Mouse (Mus musculus): ENCODE measurements around the gene Csn1s2a. TPM values are rescaled to one million over a fixed set of nuclear protein-coding genes. Genes with fewer than 3 reads are reported as not detected.
"Not testable (repeated sequence)": the region's sequence is repeated elsewhere in the genome, so short reads cannot be mapped to it uniquely, and the experiment has no call there.

The Csn1s2a gene
- not detected in 2 replicates for polyA plus RNA-seq (2015; fragmentation: Nextera tagmentation; extraction: Ambion mirVana)

- no peak within 1 kb of the TSS for H3K27ac ChIP-seq (replicated peaks)
- no peaks in the 10 kb centered on the region for H3K9me3 ChIP-seq
- no peak within 1 kb of the TSS for H3K9ac ChIP-seq
- no peaks in the 10 kb centered on the region for H3K4me1 ChIP-seq (replicated peaks)
- WGBS = 78% methylated on average over 1 of the region's 1 CpGs
- H3K36me3 ChIP-seq = no peaks in the 10 kb centered on the region
- no peak within 1 kb of the TSS for H3K4me3 ChIP-seq
- H3K27me3 ChIP-seq = no peaks in the 10 kb centered on the region
- no peak within 1 kb of the TSS for H3K4me2 ChIP-seq
- no peak for ATAC-seq (ENCODE audit: low read depth)
Observed at GRCm38 (mm10) chr5:87774267-87774666, at the start of gene Csn1s2a. Csn1s2a (plus strand) TSS chr5:87774567.

- no peak overlapping the region for H3K4me3 ChIP-seq
Observed at GRCm38 (mm10) chr5:87734821-87735220, 39.5 kb upstream of the Csn1s2a start.

GRCm38 (mm10) chr5:87753471-87753870 is 20.9 kb upstream of the Csn1s2a start:
- H3K27ac ChIP-seq (replicated peaks) = no peak overlapping the region
- H3K9ac ChIP-seq = no peak overlapping the region
- H3K27me3 ChIP-seq = no peaks in the 10 kb centered on the region
- H3K4me3 ChIP-seq = no peak overlapping the region
- H3K9me3 ChIP-seq = no peaks in the 10 kb centered on the region
- 89% methylated on average over 1 of the region's 1 CpGs for WGBS
- no peaks in the 10 kb centered on the region for H3K4me1 ChIP-seq (replicated peaks)
- no peak for ATAC-seq (ENCODE audit: low read depth)
- no peaks in the 10 kb centered on the region for H3K36me3 ChIP-seq
- no peak overlapping the region for H3K4me2 ChIP-seq

More at GRCm38 (mm10) chr5:87734821-87735220, 39.5 kb upstream of the Csn1s2a start:
- H3K9me3 ChIP-seq = no peaks in the 10 kb centered on the region
- no peak overlapping the region for H3K27ac ChIP-seq (replicated peaks)
- no peak for ATAC-seq (ENCODE audit: low read depth)
- H3K4me1 ChIP-seq (replicated peaks) = no peaks in the 10 kb centered on the region
- H3K9ac ChIP-seq = no peak overlapping the region
- H3K27me3 ChIP-seq = no peaks in the 10 kb centered on the region
- H3K36me3 ChIP-seq = no peaks in the 10 kb centered on the region
- H3K4me2 ChIP-seq = no peak overlapping the region

- Histone ChIP-seq H3K27ac (replicated peaks) (no peak overlapping the region), H3K4me3 (no peak overlapping the region), H3K9me3 (no peaks in the 10 kb centered on the region), H3K9ac (no peak overlapping the region), H3K4me1 (replicated peaks) (no peaks in the 10 kb centered on the region), H3K27me3 (no peaks in the 10 kb centered on the region), H3K36me3 (no peaks in the 10 kb centered on the region), H3K4me2 (no peak overlapping the region)
- 93% methylated on average over 3 of the region's 3 CpGs for WGBS
- no peak for ATAC-seq (ENCODE audit: low read depth)
Observed at GRCm38 (mm10) chr5:87764546-87764945, 9.8 kb upstream of the Csn1s2a start.

GRCm38 (mm10) chr5:87772151-87772550 is 2.2 kb upstream of the Csn1s2a start:
- not testable (repeated sequence) for H3K4me1 ChIP-seq (replicated peaks); H3K36me3 ChIP-seq; ATAC-seq (ENCODE audit: low read depth); H3K4me3 ChIP-seq; H3K27me3 ChIP-seq; H3K4me2 ChIP-seq; H3K9ac ChIP-seq; H3K27ac ChIP-seq (replicated peaks); H3K9me3 ChIP-seq
- 31% methylated on average over 2 of the region's 2 CpGs for WGBS

- H3K9me3 ChIP-seq = no peaks in the 10 kb centered on the region
- ATAC-seq (ENCODE audit: low read depth) = no peak
- H3K27ac ChIP-seq (replicated peaks) = no peak overlapping the region
- H3K9ac ChIP-seq = no peak overlapping the region
- no peaks in the 10 kb centered on the region for H3K27me3 ChIP-seq
- no peak overlapping the region for H3K4me3 ChIP-seq
- 64% methylated on average over 4 of the region's 4 CpGs for WGBS
- no peak overlapping the region for H3K4me2 ChIP-seq
- no peaks in the 10 kb centered on the region for H3K36me3 ChIP-seq
- no peaks in the 10 kb centered on the region for H3K4me1 ChIP-seq (replicated peaks)
Observed at GRCm38 (mm10) chr5:87782731-87783130, 8.4 kb downstream of the Csn1s2a start.

GRCm38 (mm10) chr5:87807782-87808181 is 33.4 kb downstream of the Csn1s2a start, which contains the start of gene Csn1s2b:
Csn1s2b (plus strand) TSS chr5:87808082.
- Histone ChIP-seq H3K4me1 (replicated peaks) (no peaks in the 10 kb centered on the region), H3K9me3 (no peaks in the 10 kb centered on the region), H3K27me3 (no peaks in the 10 kb centered on the region), H3K36me3 (no peaks in the 10 kb centered on the region), H3K27ac (replicated peaks) (no peak within 1 kb of the TSS), H3K4me3 (no peak within 1 kb of the TSS), H3K9ac (no peak within 1 kb of the TSS), H3K4me2 (no peak within 1 kb of the TSS)
- 77% methylated on average over 2 of the region's 2 CpGs for WGBS
- ATAC-seq (ENCODE audit: low read depth) = no peak

GRCm38 (mm10) chr5:87809253-87809652 is 34.9 kb downstream of the Csn1s2a start:
- no peak for ATAC-seq (ENCODE audit: low read depth)
- no peak overlapping the region for H3K9ac ChIP-seq
- WGBS = 71% methylated on average over 2 of the region's 2 CpGs
- no peaks in the 10 kb centered on the region for H3K9me3 ChIP-seq
- no peaks in the 10 kb centered on the region for H3K36me3 ChIP-seq
- no peaks in the 10 kb centered on the region for H3K27me3 ChIP-seq
- H3K4me1 ChIP-seq (replicated peaks) = no peaks in the 10 kb centered on the region
- no peak overlapping the region for H3K4me2 ChIP-seq
- H3K27ac ChIP-seq (replicated peaks) = no peak overlapping the region
- no peak overlapping the region for H3K4me3 ChIP-seq

- H3K9me3 ChIP-seq = no peaks in the 10 kb centered on the region
- 76% methylated on average over 1 of the region's 1 CpGs for WGBS
- no peak within 1 kb of the TSS for H3K27ac ChIP-seq (replicated peaks)
- no peaks in the 10 kb centered on the region for H3K4me1 ChIP-seq (replicated peaks)
- H3K27me3 ChIP-seq = no peaks in the 10 kb centered on the region
- no peaks in the 10 kb centered on the region for H3K36me3 ChIP-seq
- no peak within 1 kb of the TSS for H3K4me3 ChIP-seq
- H3K4me2 ChIP-seq = no peak within 1 kb of the TSS
- ATAC-seq (ENCODE audit: low read depth) = no peak
- no peak within 1 kb of the TSS for H3K9ac ChIP-seq
Observed at GRCm38 (mm10) chr5:87825386-87825785, 51.0 kb downstream of the Csn1s2a start, which contains the start of gene Prr27. Prr27 (plus strand) TSS chr5:87825686.

Other genes with a start within 250 kb of the Csn1s2a start
- gene Sult1b1, start 236.4 kb upstream of the Csn1s2a start, polyA plus RNA-seq (2015; fragmentation: Nextera tagmentation; extraction: Ambion mirVana) = not detected in 2 replicates
- not detected in 2 replicates for gene Sult1d1, start 205.5 kb upstream of the Csn1s2a start, polyA plus RNA-seq (2015; fragmentation: Nextera tagmentation; extraction: Ambion mirVana)
- gene Sult1e1, start 183.0 kb upstream of the Csn1s2a start, polyA plus RNA-seq (2015; fragmentation: Nextera tagmentation; extraction: Ambion mirVana) = not detected in 2 replicates
- gene Csn1s1, start 108.4 kb upstream of the Csn1s2a start, polyA plus RNA-seq (2015; fragmentation: Nextera tagmentation; extraction: Ambion mirVana) = not detected in 2 replicates
- gene Csn2, start 74.9 kb upstream of the Csn1s2a start, polyA plus RNA-seq (2015; fragmentation: Nextera tagmentation; extraction: Ambion mirVana) = not detected in 2 replicates
- not detected in 2 replicates for gene Csn1s2b, start 33.5 kb downstream of the Csn1s2a start, polyA plus RNA-seq (2015; fragmentation: Nextera tagmentation; extraction: Ambion mirVana)
- gene Prr27, start 51.1 kb downstream of the Csn1s2a start, polyA plus RNA-seq (2015; fragmentation: Nextera tagmentation; extraction: Ambion mirVana) = not detected in 2 replicates
- not detected in 2 replicates for gene Odam, start 110.5 kb downstream of the Csn1s2a start, polyA plus RNA-seq (2015; fragmentation: Nextera tagmentation; extraction: Ambion mirVana)
- gene Csn3, start 151.0 kb downstream of the Csn1s2a start, polyA plus RNA-seq (2015; fragmentation: Nextera tagmentation; extraction: Ambion mirVana) = 0.41 TPM in 1 of 2 replicates, not detected in the other
- gene 2310003L06Rik, start 194.9 kb downstream of the Csn1s2a start, polyA plus RNA-seq (2015; fragmentation: Nextera tagmentation; extraction: Ambion mirVana) = not detected in 2 replicates
- not detected in 2 replicates for gene Gm28434, start 194.9 kb downstream of the Csn1s2a start, polyA plus RNA-seq (2015; fragmentation: Nextera tagmentation; extraction: Ambion mirVana)
- not detected in 2 replicates for gene Cabs1, start 204.9 kb downstream of the Csn1s2a start, polyA plus RNA-seq (2015; fragmentation: Nextera tagmentation; extraction: Ambion mirVana)
- gene Smr3a, start 228.0 kb downstream of the Csn1s2a start, polyA plus RNA-seq (2015; fragmentation: Nextera tagmentation; extraction: Ambion mirVana) = not detected in 2 replicates